Mouse (Mus musculus): ENCODE results near the gene Dennd1a. TPM values are rescaled to one million over a fixed set of nuclear protein-coding genes. Genes with fewer than 3 reads are reported as not detected.
A peak's percentile ranks its signal among the peaks of the same experiment; 100 is the strongest.

The Dennd1a gene
- total RNA-seq, 2 experiments from 2014 or later = 73.9 to 74.1 TPM

GRCm38 (mm10) chr2:38061474-38061873 is 225.7 kb downstream of the Dennd1a start:
- DNase-seq (ENCODE audit: low spot score in 2 of 2) = no peak

GRCm38 (mm10) chr2:38052440-38052839 is 234.8 kb downstream of the Dennd1a start:
- no peak for DNase-seq (ENCODE audit: low spot score in 2 of 2)

- no peak for DNase-seq (ENCODE audit: low spot score in 2 of 2)
Observed at GRCm38 (mm10) chr2:38051485-38052085, 235.6 kb downstream of the Dennd1a start.

GRCm38 (mm10) chr2:38048996-38049395 is 238.2 kb downstream of the Dennd1a start:
- DNase-seq (ENCODE audit: low spot score in 2 of 2) = no peak

- no peak for DNase-seq (ENCODE audit: low spot score in 2 of 2)
Observed at GRCm38 (mm10) chr2:38045286-38045685, 241.9 kb downstream of the Dennd1a start.

- DNase-seq (ENCODE audit: low spot score in 2 of 2) = no peak
Observed at GRCm38 (mm10) chr2:38040845-38041244, 246.3 kb downstream of the Dennd1a start.

- DNase-seq (ENCODE audit: low spot score in 2 of 2) = no peak
Observed at GRCm38 (mm10) chr2:38039621-38040020, 247.6 kb downstream of the Dennd1a start.

GRCm38 (mm10) chr2:38028317-38028716 is 258.9 kb downstream of the Dennd1a start:
- no peak for DNase-seq (ENCODE audit: low spot score in 2 of 2)

- no peak for DNase-seq (ENCODE audit: low spot score in 2 of 2)
Observed at GRCm38 (mm10) chr2:38025615-38026014, 261.6 kb downstream of the Dennd1a start.

GRCm38 (mm10) chr2:38023741-38024130 is 263.5 kb downstream of the Dennd1a start:
- peak in 1 of 2 experiments; percentile 20 for DNase-seq (ENCODE audit: low spot score in 2 of 2)

- DNase-seq (ENCODE audit: low spot score in 2 of 2) = peak in 1 of 2 experiments; percentile 33
Observed at GRCm38 (mm10) chr2:38023054-38023740, 264.0 kb downstream of the Dennd1a start.

GRCm38 (mm10) chr2:38021166-38021565 is 266.0 kb downstream of the Dennd1a start:
- no peak for DNase-seq (ENCODE audit: low spot score in 2 of 2)

GRCm38 (mm10) chr2:38014702-38015101 is 272.5 kb downstream of the Dennd1a start:
- no peak for DNase-seq (ENCODE audit: low spot score in 2 of 2)

- DNase-seq (ENCODE audit: low spot score in 2 of 2) = peak; percentile 32 to 77
Observed at GRCm38 (mm10) chr2:38013839-38014365, 273.3 kb downstream of the Dennd1a start.

- no peak for DNase-seq (ENCODE audit: low spot score in 2 of 2)
Observed at GRCm38 (mm10) chr2:38007238-38007637, 280.0 kb downstream of the Dennd1a start.

- no peak for DNase-seq (ENCODE audit: low spot score in 2 of 2)
Observed at GRCm38 (mm10) chr2:38003183-38003680, 284.0 kb downstream of the Dennd1a start.

GRCm38 (mm10) chr2:38001004-38001403 is 286.2 kb downstream of the Dennd1a start:
- no peak for DNase-seq (ENCODE audit: low spot score in 2 of 2)

GRCm38 (mm10) chr2:37997966-37998365 is 289.2 kb downstream of the Dennd1a start:
- DNase-seq (ENCODE audit: low spot score in 2 of 2) = no peak

GRCm38 (mm10) chr2:37989091-37989490 is 298.1 kb downstream of the Dennd1a start:
- no peak for DNase-seq (ENCODE audit: low spot score in 2 of 2)

GRCm38 (mm10) chr2:37988301-37988700 is 298.9 kb downstream of the Dennd1a start:
- no peak for DNase-seq (ENCODE audit: low spot score in 2 of 2)

GRCm38 (mm10) chr2:37985690-37986222 is 301.4 kb downstream of the Dennd1a start:
- DNase-seq (ENCODE audit: low spot score in 2 of 2) = no peak

- DNase-seq (ENCODE audit: low spot score in 2 of 2) = no peak
Observed at GRCm38 (mm10) chr2:37982714-37983113, 304.5 kb downstream of the Dennd1a start.

Measured in layer of hippocampus, postnatal 14 days (tissue).